Mouse (Mus musculus): ENCODE results near the gene Fer. TPM values are rescaled to one million over a fixed set of nuclear protein-coding genes. Genes with fewer than 3 reads are reported as not detected.

Fer gene
- total RNA-seq, 2 experiments from 2014 or later = 16.1 to 17.9 TPM

GRCm38 (mm10) chr17:63978794-63979571, 116.1 kb downstream of the Fer start:
- no peak for DNase-seq

- DNase-seq = no peak
Measured at GRCm38 (mm10) chr17:63980167-63980566, 117.3 kb downstream of the Fer start.

- DNase-seq = no peak
Measured at GRCm38 (mm10) chr17:63988710-63989109, 125.8 kb downstream of the Fer start.

- DNase-seq = no peak
Measured at GRCm38 (mm10) chr17:63991160-63991559, 128.3 kb downstream of the Fer start.

GRCm38 (mm10) chr17:63995921-63996320, 133.1 kb downstream of the Fer start:
- peak; percentile 22 to 28 for DNase-seq

- no peak for DNase-seq
Measured at GRCm38 (mm10) chr17:63997643-63998042, 134.8 kb downstream of the Fer start.

GRCm38 (mm10) chr17:64003444-64003843, 140.6 kb downstream of the Fer start:
- peak; percentile 12 to 20 for DNase-seq

GRCm38 (mm10) chr17:64005575-64006249, 142.8 kb downstream of the Fer start:
- DNase-seq = no peak

GRCm38 (mm10) chr17:64016606-64017005, 153.7 kb downstream of the Fer start:
- no peak for DNase-seq

GRCm38 (mm10) chr17:64018240-64018639, 155.4 kb downstream of the Fer start:
- no peak for DNase-seq

- no peak for DNase-seq
Measured at GRCm38 (mm10) chr17:64018870-64019269, 156.0 kb downstream of the Fer start.

- DNase-seq = no peak
Measured at GRCm38 (mm10) chr17:64019646-64020045, 156.8 kb downstream of the Fer start.

- no peak for DNase-seq
Measured at GRCm38 (mm10) chr17:64026485-64026884, 163.6 kb downstream of the Fer start.

GRCm38 (mm10) chr17:64041771-64042170, 178.9 kb downstream of the Fer start:
- no peak for DNase-seq

- no peak for DNase-seq
Measured at GRCm38 (mm10) chr17:64045326-64045725, 182.5 kb downstream of the Fer start.

GRCm38 (mm10) chr17:64046557-64046956, 183.7 kb downstream of the Fer start:
- DNase-seq = no peak

- no peak for DNase-seq
Measured at GRCm38 (mm10) chr17:64050911-64051310, 188.0 kb downstream of the Fer start.

GRCm38 (mm10) chr17:64053636-64054035, 190.8 kb downstream of the Fer start:
- DNase-seq = no peak

GRCm38 (mm10) chr17:64060529-64060928, 197.7 kb downstream of the Fer start:
- peak in 1 of 2 experiments; percentile 23 for DNase-seq

GRCm38 (mm10) chr17:64065243-64065642, 202.4 kb downstream of the Fer start:
- DNase-seq = no peak

GRCm38 (mm10) chr17:64077392-64077791, 214.5 kb downstream of the Fer start:
- no peak for DNase-seq

- DNase-seq = no peak
Measured at GRCm38 (mm10) chr17:64084751-64085150, 221.9 kb downstream of the Fer start.

- no peak for DNase-seq
Measured at GRCm38 (mm10) chr17:64085493-64085892, 222.6 kb downstream of the Fer start.

Data from heart, adult 18-20 months (tissue).